Mouse (Mus musculus) ovary, adult 2 months (tissue): Measurements from ENCODE around the gene Olfr1388. TPM values are rescaled to one million over a fixed set of nuclear protein-coding genes. Genes with fewer than 3 reads are reported as not detected.

Source experiments
- polyA plus RNA-seq: library from polyadenylated mRNA; depleted of rRNA; stranded (reverse); fragments of >200 nt; gene quantifications from 2 replicates; pipeline ENCODE4 v1.2.3, GENCODE M21; 2012; rRNA removed

Gene Olfr1388
- polyA plus RNA-seq: 0.06 and 0.18 TPM in 2 replicates

GRCm38 (mm10) chr11:49436411-49436810 lies at the start of gene Olfr1388:
Gene Olfr1388, plus strand, starts transcription at chr11:49436624.

GRCm38 (mm10) chr11:49422767-49423166 lies 13.7 kb upstream of the Olfr1388 start, which contains the start of gene Olfr1389:
Gene Olfr1389, plus strand, starts transcription at chr11:49423067.

GRCm38 (mm10) chr11:49455043-49455442 lies 18.6 kb downstream of the Olfr1388 start, which contains the start of gene Olfr1387:
Gene Olfr1387, plus strand, starts transcription at chr11:49455343.

GRCm38 (mm10) chr11:49464746-49465145 lies 28.3 kb downstream of the Olfr1388 start, which contains the start of gene Olfr1386:
Gene Olfr1386, plus strand, starts transcription at chr11:49465046.

GRCm38 (mm10) chr11:49488770-49489169 lies 52.3 kb downstream of the Olfr1388 start, which contains the start of gene Olfr1385:
Gene Olfr1385, plus strand, starts transcription at chr11:49489070.

Other genes starting within 250 kb of the Olfr1388 start
- 7.7 and 9.6 TPM in 2 replicates for gene Btnl9, start 249.5 kb upstream of the Olfr1388 start, polyA plus RNA-seq
- gene Zfp62, start 233.3 kb upstream of the Olfr1388 start, polyA plus RNA-seq: 0.97 and 1.0 TPM in 2 replicates
- gene Mgat1, start 192.4 kb upstream of the Olfr1388 start, polyA plus RNA-seq: 218 and 240 TPM in 2 replicates
- not detected in 2 replicates for gene Olfr1393, start 158.3 kb upstream of the Olfr1388 start, polyA plus RNA-seq
- 0.16 and 0.17 TPM in 2 replicates for gene Olfr1392, start 151.3 kb upstream of the Olfr1388 start, polyA plus RNA-seq
- not detected in 2 replicates for gene Olfr10, start 131.9 kb upstream of the Olfr1388 start, polyA plus RNA-seq
- gene Olfr1391, start 113.9 kb upstream of the Olfr1388 start, polyA plus RNA-seq: not detected in 2 replicates
- not detected in 2 replicates for gene Olfr1390, start 101.4 kb upstream of the Olfr1388 start, polyA plus RNA-seq
- gene Olfr1389, start 13.6 kb upstream of the Olfr1388 start, polyA plus RNA-seq: not detected in 2 replicates
- not detected in 2 replicates for gene Olfr1387, start 18.7 kb downstream of the Olfr1388 start, polyA plus RNA-seq
- not detected in 2 replicates for gene Olfr1386, start 28.4 kb downstream of the Olfr1388 start, polyA plus RNA-seq
- gene Olfr1385, start 52.4 kb downstream of the Olfr1388 start, polyA plus RNA-seq: not detected in 2 replicates
- not detected in 2 replicates for gene Olfr1384, start 70.1 kb downstream of the Olfr1388 start, polyA plus RNA-seq
- gene Olfr1383, start 83.0 kb downstream of the Olfr1388 start, polyA plus RNA-seq: not detected in 2 replicates
- not detected in 2 replicates for gene Olfr1382, start 91.6 kb downstream of the Olfr1388 start, polyA plus RNA-seq
- gene Olfr1381, start 106.8 kb downstream of the Olfr1388 start, polyA plus RNA-seq: not detected in 2 replicates
- not detected in 2 replicates for gene Olfr1380, start 120.3 kb downstream of the Olfr1388 start, polyA plus RNA-seq
- gene Flt4, start 172.6 kb downstream of the Olfr1388 start, polyA plus RNA-seq: 22.5 TPM in 2 replicates
- gene Scgb3a1, start 227.0 kb downstream of the Olfr1388 start, polyA plus RNA-seq: 3.6 and 4.4 TPM in 2 replicates